Mouse (Mus musculus): Measurements from ENCODE around the gene Scn1b.

DNA sequence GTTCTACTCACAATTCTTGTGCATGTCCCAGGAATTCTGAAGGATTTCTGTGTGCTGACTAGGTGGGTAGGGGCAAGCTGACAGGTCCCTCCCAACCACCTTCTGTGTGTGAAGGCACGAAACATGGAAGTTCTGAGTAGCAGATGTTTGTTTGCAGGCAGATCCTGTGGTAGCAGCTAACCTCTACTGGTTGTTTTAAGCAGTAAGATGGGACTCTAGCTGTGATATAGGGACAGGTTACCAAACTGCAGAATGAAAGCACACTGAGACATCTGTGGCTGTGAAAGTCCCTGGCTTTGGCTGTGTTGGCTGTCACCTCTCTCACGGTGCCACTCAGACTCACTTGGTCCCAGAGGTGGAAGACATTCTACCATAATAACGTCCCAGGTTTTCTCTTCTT is 34.4 kb upstream of the Scn1b start:
- TF ChIP-seq CTCF (IDR thresholded peaks at IDR 0.05; ENCODE audit: low read depth, low read length) = no peak
- no peak for TF ChIP-seq POLR2A (IDR thresholded peaks at IDR 0.05; ENCODE audit: borderline replicate concordance, low read depth, low read length)
